Mouse (Mus musculus): ENCODE results near the gene Plpp1. TPM values are rescaled to one million over a fixed set of nuclear protein-coding genes. Genes with fewer than 3 reads are reported as not detected.

The Plpp1 gene
- total RNA-seq, 2 experiments from 2014 or later = 35.6 to 49.4 TPM

DNA sequence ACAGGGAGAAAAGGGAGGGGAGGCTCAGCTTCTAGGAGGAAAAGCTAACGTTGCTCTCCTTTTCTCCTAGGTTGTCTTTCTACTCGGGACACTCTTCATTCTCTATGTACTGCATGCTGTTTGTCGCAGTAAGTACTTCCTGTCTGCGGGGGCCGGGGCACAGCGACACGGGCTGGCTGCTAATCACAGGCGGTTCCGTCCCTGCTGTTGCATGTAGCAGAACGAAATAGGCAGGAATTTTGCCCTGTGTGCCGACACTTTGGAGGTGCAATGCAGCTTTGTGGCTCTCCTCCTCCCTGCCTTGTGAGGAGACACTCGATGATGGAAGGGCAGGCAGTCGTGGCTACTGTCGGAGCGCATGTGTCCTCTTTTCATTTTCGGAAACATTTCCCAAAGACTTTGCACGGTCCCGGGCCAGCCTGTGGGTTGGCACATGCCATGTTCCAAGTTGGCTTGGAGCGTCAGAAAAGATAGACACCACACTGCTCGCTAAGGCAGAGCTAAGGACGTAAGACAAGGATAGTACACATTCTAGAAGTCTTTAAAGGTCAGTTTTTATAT, 59.1 kb downstream of the Plpp1 start:
- no peak for DNase-seq
- Histone ChIP-seq H3K4me3 (peak overlapping the region; percentile 23), H3K27ac (peak overlapping the region; percentile 41; the same call in 1 of the 2 replicates)
- TF ChIP-seq CTCF (IDR thresholded peaks at IDR 0.05) = no peak
- intact Hi-C loops (cut with DNase I) = loop anchor here (10.0 kb wide), 1 partner anchor 185 kb away; no protein-coding TSS in a partner anchor

GRCm38 (mm10) chr13:112860370-112860769, 59.8 kb downstream of the Plpp1 start:
- intact Hi-C loops (cut with DNase I) = loop anchor here (10.0 kb wide), 1 partner anchor 186 kb away; no protein-coding TSS in a partner anchor

GRCm38 (mm10) chr13:112860911-112861310, 60.3 kb downstream of the Plpp1 start:
- H3K4me3 ChIP-seq = no peak overlapping the region
- intact Hi-C loops (cut with DNase I) = loop anchor here (10.0 kb wide), 1 partner anchor 186 kb away; no protein-coding TSS in a partner anchor
- no peak for DNase-seq

More at GRCm38 (mm10) chr13:112860370-112860769, 59.8 kb downstream of the Plpp1 start:
- TF ChIP-seq CTCF (IDR thresholded peaks at IDR 0.05) = no peak
- H3K27ac ChIP-seq = no peak overlapping the region
- no peak for DNase-seq
- no peak overlapping the region for H3K4me3 ChIP-seq

DNA sequence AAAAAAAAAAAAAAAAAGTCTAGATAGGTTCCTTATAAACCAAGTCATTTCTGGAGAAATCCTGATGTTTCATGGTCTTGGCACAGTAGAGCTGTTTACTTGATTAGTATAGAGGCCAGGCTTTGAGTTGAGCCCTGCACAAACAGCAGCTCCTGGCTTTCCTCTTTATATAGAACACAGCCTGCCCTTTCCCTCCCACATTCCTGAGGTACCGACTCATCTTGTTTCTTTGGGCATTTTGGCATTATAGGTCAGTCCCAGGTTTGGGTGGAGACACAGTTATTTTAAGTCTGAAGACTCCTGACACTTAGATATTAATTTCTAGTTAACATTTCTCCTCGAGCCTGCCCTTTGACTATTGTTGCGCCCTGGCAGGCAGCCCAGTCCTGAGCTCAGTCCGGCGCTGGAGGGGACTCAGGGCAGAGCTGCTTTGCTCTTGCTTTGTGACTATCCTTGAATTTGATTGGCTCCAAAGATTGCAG, 61.3 kb downstream of the Plpp1 start:
- no peak for TF ChIP-seq CTCF (IDR thresholded peaks at IDR 0.05)
- intact Hi-C loops (cut with DNase I) = loop anchor here (10.0 kb wide), 1 partner anchor 187 kb away; no protein-coding TSS in a partner anchor
- DNase-seq = peak; percentile 66
- H3K27ac ChIP-seq = peak overlapping the region; percentile 65
- H3K4me3 ChIP-seq = no peak overlapping the region; the same call in 1 of the 2 replicates

More at GRCm38 (mm10) chr13:112860911-112861310, 60.3 kb downstream of the Plpp1 start:
- TF ChIP-seq CTCF (IDR thresholded peaks at IDR 0.05) = no peak
- H3K27ac ChIP-seq = peak overlapping the region; percentile 65

GRCm38 (mm10) chr13:112862342-112862741, 61.8 kb downstream of the Plpp1 start:
- intact Hi-C loops (cut with DNase I) = loop anchor here (10.0 kb wide), 1 partner anchor 188 kb away; no protein-coding TSS in a partner anchor
- TF ChIP-seq CTCF (IDR thresholded peaks at IDR 0.05) = no peak
- DNase-seq = no peak
- peak overlapping the region; percentile 65 for H3K27ac ChIP-seq
- H3K4me3 ChIP-seq = no peak overlapping the region; the same call in 1 of the 2 replicates

GRCm38 (mm10) chr13:112862978-112863677, 62.5 kb downstream of the Plpp1 start:
- intact Hi-C loops (cut with DNase I) = loop anchor here (10.0 kb wide), 1 partner anchor 188 kb away; no protein-coding TSS in a partner anchor
- Histone ChIP-seq H3K27ac (peak overlapping the region; percentile 65; the same call in 1 of the 2 replicates), H3K4me3 (no peak overlapping the region)
- no peak for TF ChIP-seq CTCF (IDR thresholded peaks at IDR 0.05)
- DNase-seq = no peak

DNA sequence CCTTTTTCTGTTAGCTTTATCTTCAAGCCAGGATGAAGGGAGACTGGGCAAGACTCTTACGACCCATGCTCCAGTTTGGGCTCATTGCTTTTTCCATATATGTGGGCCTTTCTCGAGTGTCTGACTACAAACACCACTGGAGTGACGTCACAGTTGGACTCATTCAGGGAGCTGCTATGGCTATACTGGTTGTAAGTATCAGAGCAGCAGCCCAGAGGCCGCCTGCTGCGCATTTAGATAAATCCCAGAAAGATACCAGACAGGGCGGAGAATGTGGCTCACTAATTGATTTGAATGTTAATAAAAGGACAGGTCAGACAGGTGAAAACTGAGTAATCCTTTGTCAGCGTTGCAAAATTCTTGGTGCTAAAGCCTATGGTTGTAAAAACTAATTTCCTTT, 66.2 kb downstream of the Plpp1 start:
- H3K27ac ChIP-seq = no peak overlapping the region
- intact Hi-C loops (cut with DNase I) = loop anchor here (10.0 kb wide), 1 partner anchor 192 kb away; no protein-coding TSS in a partner anchor
- no peak for TF ChIP-seq CTCF (IDR thresholded peaks at IDR 0.05)

GRCm38 (mm10) chr13:112867381-112867780, 66.8 kb downstream of the Plpp1 start:
- no peak for TF ChIP-seq CTCF (IDR thresholded peaks at IDR 0.05)
- DNase-seq = no peak
- Histone ChIP-seq H3K27ac (no peak overlapping the region), H3K4me3 (no peak overlapping the region)
- intact Hi-C loops (cut with DNase I) = loop anchor here (10.0 kb wide), 1 partner anchor 193 kb away; no protein-coding TSS in a partner anchor

More for the DNA sequence above, 66.2 kb downstream of the Plpp1 start:
- no peak for DNase-seq
- H3K4me3 ChIP-seq = no peak overlapping the region

- Histone ChIP-seq H3K27ac (0 out of 2 replicates have a peak overlapping the region, but pooled peaks have one; percentile 40), H3K4me3 (no peak overlapping the region)
- no peak for DNase-seq
- TF ChIP-seq CTCF (IDR thresholded peaks at IDR 0.05) = no peak
- intact Hi-C loops (cut with DNase I) = no loop called here
Measured at GRCm38 (mm10) chr13:112870039-112870690, 69.6 kb downstream of the Plpp1 start.

- no peak for DNase-seq
- H3K27ac ChIP-seq = peak overlapping the region; percentile 44; the same call in 1 of the 2 replicates
- TF ChIP-seq CTCF (IDR thresholded peaks at IDR 0.05) = no peak; the same call in 1 of the 2 replicates
- H3K4me3 ChIP-seq = no peak overlapping the region
- intact Hi-C loops (cut with DNase I) = no loop called here
Measured at GRCm38 (mm10) chr13:112871500-112872266, 71.1 kb downstream of the Plpp1 start.

DNA sequence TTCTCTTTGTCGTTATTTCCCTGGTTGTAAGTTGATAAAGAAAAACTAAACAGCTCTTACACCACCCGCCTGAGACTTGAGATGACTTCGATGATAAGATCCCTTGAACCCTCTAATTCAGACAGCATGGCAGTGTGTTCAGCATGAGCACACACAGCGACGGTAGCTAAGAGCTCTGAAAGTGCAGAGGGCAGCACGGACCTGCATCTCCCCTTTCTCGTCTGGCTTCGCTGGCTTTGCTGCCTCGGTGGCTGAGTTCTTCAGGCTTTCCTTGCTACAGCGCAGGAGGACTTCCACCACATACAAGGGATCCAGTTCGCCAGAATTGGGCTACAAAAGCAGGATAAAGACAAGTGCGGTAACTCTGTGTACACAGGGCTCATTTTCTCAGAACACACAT, 86.6 kb downstream of the Plpp1 start:
- no peak for TF ChIP-seq CTCF (IDR thresholded peaks at IDR 0.05)
- H3K27ac ChIP-seq = no peak overlapping the region
- no peak for DNase-seq
- no peak overlapping the region for H3K4me3 ChIP-seq
- intact Hi-C loops (cut with DNase I) = no loop called here

DNA sequence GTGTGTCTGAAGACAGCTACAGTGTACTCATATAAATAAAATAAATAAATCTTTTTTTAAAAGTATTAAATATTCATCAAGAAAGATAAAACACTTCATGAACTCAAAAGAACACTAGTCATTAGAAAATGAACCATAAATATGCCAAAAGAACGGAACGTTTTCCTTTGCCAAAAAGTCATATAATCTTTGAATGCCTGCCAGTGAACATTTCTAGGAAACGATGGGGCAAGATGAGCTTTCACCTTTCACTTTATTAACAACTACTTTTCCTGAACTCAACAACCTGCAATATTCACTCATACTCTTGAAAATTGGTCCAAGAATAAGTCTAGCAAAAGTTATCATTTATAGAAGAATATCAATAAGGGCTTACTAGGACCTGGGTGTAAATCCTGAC, 101.6 kb downstream of the Plpp1 start:
- intact Hi-C loops (cut with DNase I) = no loop called here
- no peak for TF ChIP-seq CTCF (IDR thresholded peaks at IDR 0.05)
- DNase-seq = no peak
- no peak overlapping the region for H3K4me3 ChIP-seq
- no peak overlapping the region for H3K27ac ChIP-seq
